Mouse (Mus musculus) MEL (cell line): Measurements from ENCODE around the gene Xpo4. TPM values are rescaled to one million over a fixed set of nuclear protein-coding genes. Genes with fewer than 3 reads are reported as not detected.

Source experiments
- DNase-seq: peaks from one replicate; pipeline ENCODE4 v3.0.0; 2011; ENCODE audit warnings: low read depth, low spot score
- H3K27ac ChIP-seq: 2 replicates; pipeline ENCODE4 v1.5.1; 2012; ENCODE audit warnings: low read depth, mild to moderate bottlenecking, control low read depth, low read length, moderate library complexity; ENCODE audit not compliant: control insufficient read depth
- H3K27me3 ChIP-seq, 2 experiments: fragments of 150-350 bp in 1 of 2; sonication (generic) in 1 of 2; 2 replicates each; pipeline ENCODE4 v1.6.1; 2012; ENCODE audit warnings: low read length in 2 of 2, mild to moderate bottlenecking in 2 of 2, improper control_type of control experiment in 1 of 2, moderate library complexity in 1 of 2; ENCODE audit not compliant: insufficient read depth in 2 of 2, control insufficient read depth in 1 of 2
- H3K36me3 ChIP-seq, 2 experiments: 2 replicates each; pipeline ENCODE4 v1.6.1; 2012 to 2014; ENCODE audit warnings: low read length in 2 of 2, improper control_type of control experiment in 1 of 2, inconsistent platforms in 1 of 2, mild to moderate bottlenecking in 1 of 2; ENCODE audit not compliant: insufficient read depth in 2 of 2, control insufficient read depth in 1 of 2
- H3K4me1 ChIP-seq, 2 experiments: fragments of 150-350 bp in 1 of 2; sonication (generic) in 1 of 2; 2 replicates each; pipeline ENCODE4 v1.6.1; 2012; ENCODE audit warnings: low read length in 2 of 2, improper control_type of control experiment in 1 of 2, mild to moderate bottlenecking in 1 of 2; ENCODE audit not compliant: insufficient read depth in 2 of 2, control insufficient read depth in 1 of 2
- H3K4me3 ChIP-seq, 2 experiments: fragments of 150-350 bp in 1 of 2; sonication (generic) in 1 of 2; 2 replicates each; pipeline ENCODE4 v1.5.1; 2012; ENCODE audit warnings: low read depth in 2 of 2, low read length in 2 of 2, mild to moderate bottlenecking in 2 of 2, moderate library complexity in 2 of 2, control low read depth in 1 of 2, improper control_type of control experiment in 1 of 2; ENCODE audit not compliant: control insufficient read depth in 1 of 2, insufficient read depth in 1 of 2
- H3K79me2 ChIP-seq: 2 replicates; pipeline ENCODE4 v1.6.1; 2012; ENCODE audit warnings: mild to moderate bottlenecking, low read length, moderate library complexity; ENCODE audit not compliant: control insufficient read depth, poor library complexity, insufficient read depth
- H3K9ac ChIP-seq: 2 replicates; pipeline ENCODE4 v1.6.1; 2012; ENCODE audit warnings: low read depth, mild to moderate bottlenecking, control low read depth, low read length, moderate library complexity; ENCODE audit not compliant: control insufficient read depth, poor library complexity, severe bottlenecking
- H3K9me3 ChIP-seq: fragments of 150-350 bp; sonication (generic); replicated peaks from 2 replicates; pipeline ENCODE4 v1.6.1; 2012; ENCODE audit warnings: mild to moderate bottlenecking, low read length, improper control_type of control experiment, moderate library complexity; ENCODE audit not compliant: insufficient read depth
- BHLHE40 ChIP-seq: IDR thresholded peaks from 2 replicates; pipeline ENCODE4 v1.6.1; 2012; ENCODE audit warnings: low read depth, mild to moderate bottlenecking, inconsistent platforms, low read length, improper control_type of control experiment, borderline replicate concordance
- CHD1 ChIP-seq: IDR thresholded peaks from 2 replicates; pipeline ENCODE4 v1.6.1; 2012; ENCODE audit warnings: low read depth, mild to moderate bottlenecking, inconsistent platforms, low read length, improper control_type of control experiment
- CHD2 ChIP-seq: IDR thresholded peaks from 2 replicates; pipeline ENCODE4 v1.6.1; 2011; ENCODE audit warnings: low read length, improper control_type of control experiment
- CTCF ChIP-seq, 3 experiments: IDR thresholded peaks in 2 of 3; conservative IDR thresholded peaks in 1 of 3; 2 replicates each; pipeline ENCODE4 v1.5.1; 2011 to 2012; ENCODE audit warnings: low read length in 3 of 3, low read depth in 2 of 3, mild to moderate bottlenecking in 2 of 3, improper control_type of control experiment in 1 of 3, inconsistent platforms in 1 of 3, mixed read lengths in 1 of 3, moderate library complexity in 1 of 3; ENCODE audit not compliant: control insufficient read depth in 1 of 3, insufficient read depth in 1 of 3, poor library complexity in 1 of 3, severe bottlenecking in 1 of 3
- EP300 ChIP-seq, 2 experiments: IDR thresholded peaks; 2 replicates each; pipeline ENCODE4 v1.6.1; 2011; ENCODE audit warnings: improper control_type of control experiment in 2 of 2, low read length in 2 of 2, low read depth in 1 of 2, mild to moderate bottlenecking in 1 of 2
- HCFC1 ChIP-seq: IDR thresholded peaks from 2 replicates; pipeline ENCODE4 v1.6.1; 2012; ENCODE audit warnings: low read depth, mild to moderate bottlenecking, inconsistent platforms, low read length, improper control_type of control experiment, moderate library complexity
- KAT2A ChIP-seq: conservative IDR thresholded peaks from 2 replicates; pipeline ENCODE4 v1.6.1; 2012; ENCODE audit warnings: low read depth, low read length, improper control_type of control experiment, inconsistent platforms
- MAFK ChIP-seq: IDR thresholded peaks from 2 replicates; pipeline ENCODE4 v1.6.1; 2011; ENCODE audit warnings: low read depth, mild to moderate bottlenecking, low read length, improper control_type of control experiment, borderline replicate concordance
- MAX ChIP-seq: IDR thresholded peaks from 2 replicates; pipeline ENCODE4 v1.6.1; 2011; ENCODE audit warnings: low read length, improper control_type of control experiment
- MEF2A ChIP-seq: IDR thresholded peaks from 2 replicates; pipeline ENCODE4 v1.6.1; 2014; ENCODE audit warnings: low read depth, mild to moderate bottlenecking, inconsistent platforms, low read length, improper control_type of control experiment; ENCODE audit not compliant: poor library complexity, insufficient replicate concordance, severe bottlenecking; ENCODE audit errors: extremely low read depth
- MXI1 ChIP-seq: IDR thresholded peaks from 2 replicates; pipeline ENCODE4 v1.6.1; 2011; ENCODE audit warnings: mild to moderate bottlenecking, low read depth, low read length, improper control_type of control experiment
- MYB ChIP-seq: IDR thresholded peaks from 2 replicates; pipeline ENCODE4 v1.6.1; 2011; ENCODE audit warnings: mild to moderate bottlenecking, low read depth, low read length, improper control_type of control experiment
- MYC ChIP-seq: IDR thresholded peaks from 2 replicates; pipeline ENCODE4 v1.6.1; 2011; ENCODE audit warnings: low read depth, mild to moderate bottlenecking, low read length, improper control_type of control experiment, moderate library complexity
- NELFE ChIP-seq: IDR thresholded peaks from 2 replicates; pipeline ENCODE4 v1.6.1; 2011; ENCODE audit warnings: low read depth, low read length, improper control_type of control experiment
- NRF1 ChIP-seq: IDR thresholded peaks from 2 replicates; pipeline ENCODE4 v1.6.1; 2014; ENCODE audit warnings: low read depth, mild to moderate bottlenecking, inconsistent platforms, low read length, improper control_type of control experiment, moderate library complexity; ENCODE audit not compliant: poor library complexity, insufficient read depth, severe bottlenecking
- POLR2AphosphoS2 ChIP-seq: IDR thresholded peaks from 2 replicates; pipeline ENCODE4 v1.6.1; 2011; ENCODE audit warnings: low read length, improper control_type of control experiment
- POLR2AphosphoS5 ChIP-seq: IDR thresholded peaks from 2 replicates; pipeline ENCODE4 v1.6.1; 2012; ENCODE audit warnings: low read depth, borderline replicate concordance, mild to moderate bottlenecking, inconsistent platforms, low read length, moderate library complexity, mixed read lengths
- RCOR1 ChIP-seq: IDR thresholded peaks from 2 replicates; pipeline ENCODE4 v1.6.1; 2012; ENCODE audit warnings: low read depth, mild to moderate bottlenecking, inconsistent platforms, low read length, improper control_type of control experiment
- SIN3A ChIP-seq: IDR thresholded peaks from 2 replicates; pipeline ENCODE4 v1.6.1; 2012; ENCODE audit warnings: low read length, improper control_type of control experiment, inconsistent platforms
- SMC3 ChIP-seq: IDR thresholded peaks from 2 replicates; pipeline ENCODE4 v1.6.1; 2011; ENCODE audit warnings: low read depth, low read length, improper control_type of control experiment
- TAL1 ChIP-seq: IDR thresholded peaks from 2 replicates; pipeline ENCODE4 v1.6.1; 2012; ENCODE audit warnings: mild to moderate bottlenecking, inconsistent platforms, low read length, moderate library complexity, mixed read lengths
- TBP ChIP-seq: IDR thresholded peaks from 2 replicates; pipeline ENCODE4 v1.8.0; 2011; ENCODE audit warnings: low read depth, low read length, improper control_type of control experiment
- TCF12 ChIP-seq: IDR thresholded peaks from 2 replicates; pipeline ENCODE4 v1.6.1; 2014; ENCODE audit warnings: low read depth, mild to moderate bottlenecking, inconsistent platforms, low read length, improper control_type of control experiment, moderate library complexity
- USF1 ChIP-seq: IDR thresholded peaks from 2 replicates; pipeline ENCODE4 v1.6.1; 2014; ENCODE audit warnings: low read depth, mild to moderate bottlenecking, inconsistent platforms, low read length, improper control_type of control experiment, moderate library complexity
- USF2 ChIP-seq, 2 experiments: IDR thresholded peaks; 2 replicates each; pipeline ENCODE4 v1.6.1; 2011 to 2012; ENCODE audit warnings: improper control_type of control experiment in 2 of 2, low read length in 2 of 2, borderline replicate concordance in 1 of 2, inconsistent platforms in 1 of 2, low read depth in 1 of 2, mild to moderate bottlenecking in 1 of 2; ENCODE audit not compliant: insufficient read depth in 1 of 2
- ZC3H11A ChIP-seq: IDR thresholded peaks from 2 replicates; pipeline ENCODE4 v1.6.1; 2012; ENCODE audit warnings: low read depth, mild to moderate bottlenecking, inconsistent platforms, low read length, improper control_type of control experiment
- ZKSCAN1 ChIP-seq: IDR thresholded peaks from 2 replicates; pipeline ENCODE4 v1.6.1; 2012; ENCODE audit warnings: low read depth, mild to moderate bottlenecking, inconsistent platforms, low read length, improper control_type of control experiment, moderate library complexity
- ZMIZ1 ChIP-seq: IDR thresholded peaks from 2 replicates; pipeline ENCODE4 v1.6.1; 2012; ENCODE audit warnings: low read depth, mild to moderate bottlenecking, inconsistent platforms, low read length, improper control_type of control experiment, moderate library complexity
- polyA plus RNA-seq, 2 experiments: library from polyadenylated mRNA; stranded (reverse) in 1 of 2; unstranded in 1 of 2; fragments of >175 nt in 1 of 2; fragments of >200 nt in 1 of 2; gene quantifications; 2 replicates each; pipeline versions ENCODE4 v1.2.1 to v1.2.4; 2012; ENCODE audit warnings: low replicate concordance in 2 of 2, low read depth in 1 of 2; ENCODE audit not compliant: insufficient read length in 2 of 2, insufficient read depth in 1 of 2, missing spikeins in 1 of 2
- total RNA-seq: library from RNA; depleted of rRNA; stranded (reverse); fragments of 300-350 nt; gene quantifications from 2 replicates; pipeline ENCODE4 v1.2.3, GENCODE M21; 2012

Xpo4 gene
- total and polyA plus RNA-seq, 3 experiments, result 32.3 to 46.5 TPM; not detected in 1

GRCm38 (mm10) chr14:57694246-57694645 lies 29.0 kb upstream of the Xpo4 start:
- Histone ChIP-seq H3K36me3 (peaks cover 0 to 10% of the 10 kb centered on the region in 2 experiments; a peak in 2 of 4 replicates), H3K27ac (no peak overlapping the region), H3K4me3 (no peak overlapping the region), H3K4me1 (peaks cover 2 to 11% of the 10 kb centered on the region in 2 experiments; a peak in 3 of 4 replicates), H3K9me3 (no peaks in the 10 kb centered on the region), H3K79me2 (no peaks in the 10 kb centered on the region), H3K27me3 (no peaks in the 10 kb centered on the region), H3K9ac (no peak overlapping the region)
- TF ChIP-seq CTCF (IDR thresholded peaks at IDR 0.05 in 2 of 3, conservative IDR thresholded peaks at IDR 0.05 in 1 of 3; ENCODE audit: control insufficient read depth in 1 of 3, insufficient read depth in 1 of 3, low read depth in 2 of 3, low read length in 3 of 3, poor library complexity in 1 of 3, severe bottlenecking in 1 of 3) (no peak), EP300 (IDR thresholded peaks at IDR 0.05; ENCODE audit: low read depth in 1 of 2, low read length in 2 of 2) (no peak), TAL1 (no peak), MAX (no peak), POLR2AphosphoS5 (no peak), CHD1 (no peak), HCFC1 (no peak)
- no peak for DNase-seq

GRCm38 (mm10) chr14:57692517-57693130 lies 27.4 kb upstream of the Xpo4 start:
- peak; percentile 88 for DNase-seq
- Histone ChIP-seq H3K27ac (peak overlapping the region; percentile 86), H3K79me2 (no peaks in the 10 kb centered on the region), H3K4me3 (peak overlapping the region; percentile 18 to 32), H3K9ac (peak overlapping the region; percentile 57), H3K36me3 (peaks cover 0 to 10% of the 10 kb centered on the region in 2 experiments; a peak in 2 of 4 replicates), H3K27me3 (no peaks in the 10 kb centered on the region), H3K9me3 (no peaks in the 10 kb centered on the region), H3K4me1 (peaks cover 2 to 11% of the 10 kb centered on the region in 2 experiments; a peak in 3 of 4 replicates)
- peak; percentile 30; the same call in 1 of the 2 replicates for TF ChIP-seq MXI1
- no peak for TF ChIP-seq MEF2A
- no peak for TF ChIP-seq ZMIZ1
- TF ChIP-seq NELFE, result 0 out of 2 replicates have a peak, but pooled peaks have one; percentile 37
- no peak for TF ChIP-seq SMC3
- TF ChIP-seq POLR2AphosphoS5, result no peak
- TF ChIP-seq CTCF (IDR thresholded peaks at IDR 0.05 in 2 of 3, conservative IDR thresholded peaks at IDR 0.05 in 1 of 3; ENCODE audit: control insufficient read depth in 1 of 3, insufficient read depth in 1 of 3, low read depth in 2 of 3, low read length in 3 of 3, poor library complexity in 1 of 3, severe bottlenecking in 1 of 3), result no peak
- peak; percentile 82 for TF ChIP-seq TCF12
- no peak for TF ChIP-seq ZC3H11A
- no peak for TF ChIP-seq MAFK
- TF ChIP-seq CHD2, result no peak
- peak; percentile 58 for TF ChIP-seq MYC
- TF ChIP-seq BHLHE40, result peak; percentile 49; the same call in 1 of the 2 replicates
- no peak for TF ChIP-seq POLR2AphosphoS2
- TF ChIP-seq USF1, result no peak
- TF ChIP-seq ZKSCAN1, result peak; percentile 42; the same call in 1 of the 2 replicates
- no peak for TF ChIP-seq USF2 (IDR thresholded peaks at IDR 0.05; ENCODE audit: borderline replicate concordance in 1 of 2, insufficient read depth in 1 of 2, low read depth in 1 of 2, low read length in 2 of 2)
- peak; percentile 55 for TF ChIP-seq TAL1
- TF ChIP-seq TBP, result no peak
- no peak; the same call in 1 of the 2 replicates for TF ChIP-seq HCFC1
- TF ChIP-seq NRF1, result no peak
- peak; percentile 43; the same call in 1 of the 2 replicates for TF ChIP-seq MYB
- no peak for TF ChIP-seq KAT2A
- TF ChIP-seq CHD1, result no peak
- peak; percentile 73 to 86 for TF ChIP-seq EP300 (IDR thresholded peaks at IDR 0.05; ENCODE audit: low read depth in 1 of 2, low read length in 2 of 2)
- no peak for TF ChIP-seq SIN3A
- peak; percentile 72 for TF ChIP-seq RCOR1
